Mouse (Mus musculus): ENCODE measurements at regions not wholly inside any gene's neighbourhood (a gene's known extent, or its start where the extent isn't known, plus 50 kb on each side); places are given as distances from the start of the nearest gene placed in this dataset.
A peak's percentile ranks its signal among the peaks of the same experiment; 100 is the strongest.

GRCm38 (mm10) chr16:69800955-69801598 is 62.5 kb downstream of the Speer2 start:
- DNase-seq (ENCODE audit: low read depth, low spot score), result no peak

- peak; percentile 11 for DNase-seq (ENCODE audit: low read depth, low spot score)
Measured at GRCm38 (mm10) chr16:69796299-69796698, 67.2 kb downstream of the Speer2 start.

GRCm38 (mm10) chr16:69790671-69791070 is 72.9 kb downstream of the Speer2 start:
- no peak for DNase-seq (ENCODE audit: low read depth, low spot score)

GRCm38 (mm10) chr16:69770768-69771167 is 92.8 kb downstream of the Speer2 start:
- DNase-seq (ENCODE audit: low read depth, low spot score), result no peak
